Mouse (Mus musculus) lung, adult 2 months (tissue): ENCODE results near the gene Pde4dip. TPM values are rescaled to one million over a fixed set of nuclear protein-coding genes. Genes with fewer than 3 reads are reported as not detected.

Experiments used
- DNase-seq: peaks from one replicate; pipeline ENCODE4 v3.0.0; 2022
- H3K4me1 ChIP-seq: fragments of 200-500 bp; 2 replicates; pipeline ENCODE4 v1.6.1; 2011; ENCODE audit warnings: low read length; ENCODE audit not compliant: control insufficient read depth, insufficient read depth
- H3K4me3 ChIP-seq: fragments of 200-500 bp; replicated peaks from 2 replicates; pipeline ENCODE3; 2011; ENCODE audit warnings: low read depth, mild to moderate bottlenecking, control low read depth, low read length; ENCODE audit errors: extremely low read depth
- CTCF ChIP-seq: fragments of 200-500 bp; IDR thresholded peaks from 2 replicates; pipeline ENCODE4 v1.5.1; 2011; ENCODE audit warnings: mild to moderate bottlenecking, low read length, control low read depth; ENCODE audit not compliant: insufficient read depth
- POLR2A ChIP-seq: fragments of 200-500 bp; IDR thresholded peaks from 2 replicates; pipeline ENCODE4 v1.6.1; 2011; ENCODE audit warnings: low read depth, mild to moderate bottlenecking, control low read depth, low read length, borderline replicate concordance; ENCODE audit errors: extremely low read depth
- WGBS: fragments of 180-500 bp; shearing (Covaris S2); methylation state at CpG from one replicate; pipeline ENCODE4 v1.1.7; 2018; 5-methylcytosine and 5-hydroxymethylcytosine counted together
- polyA plus RNA-seq: library from polyadenylated mRNA; depleted of rRNA; stranded (reverse); fragments of >200 nt; gene quantifications from 2 replicates; pipeline ENCODE4 v1.2.3, GENCODE M21; 2012; rRNA removed

Pde4dip gene
- polyA plus RNA-seq, 1 experiment: 68.2 TPM

GRCm38 (mm10) chr3:97651604-97652003 is 236.9 kb downstream of the Pde4dip start:
- TF ChIP-seq CTCF: no peak
- DNase-seq: no peak
- WGBS: 84% methylated on average over 10 of the region's 10 CpGs
- H3K4me3 ChIP-seq: no peak overlapping the region
- no peaks in the 10 kb centered on the region for H3K4me1 ChIP-seq

GRCm38 (mm10) chr3:97649469-97649868 is 239.0 kb downstream of the Pde4dip start:
- 57% methylated on average over 6 of the region's 6 CpGs for WGBS
- TF ChIP-seq POLR2A: no peak
- no peak for TF ChIP-seq CTCF
- Histone ChIP-seq H3K4me3 (no peak overlapping the region), H3K4me1 (no peaks in the 10 kb centered on the region)
- DNase-seq: no peak

GRCm38 (mm10) chr3:97649022-97649421 is 239.5 kb downstream of the Pde4dip start:
- WGBS: 65% methylated on average over 3 of the region's 3 CpGs

GRCm38 (mm10) chr3:97648518-97648917 is 240.0 kb downstream of the Pde4dip start:
- Histone ChIP-seq H3K4me3 (no peak overlapping the region), H3K4me1 (no peaks in the 10 kb centered on the region)
- TF ChIP-seq POLR2A (no peak), CTCF (no peak)
- no peak for DNase-seq
- 46% methylated on average over 1 of the region's 1 CpGs for WGBS

More at GRCm38 (mm10) chr3:97649022-97649421, 239.5 kb downstream of the Pde4dip start:
- no peak overlapping the region for H3K4me3 ChIP-seq
- DNase-seq: no peak
- H3K4me1 ChIP-seq: no peaks in the 10 kb centered on the region
- TF ChIP-seq CTCF (no peak), POLR2A (no peak)

GRCm38 (mm10) chr3:97642001-97642400 is 246.5 kb downstream of the Pde4dip start:
- TF ChIP-seq POLR2A (no peak), CTCF (no peak)
- 75% methylated on average over 9 of the region's 9 CpGs for WGBS
- no peaks in the 10 kb centered on the region for H3K4me1 ChIP-seq
- H3K4me3 ChIP-seq: no peak overlapping the region
- DNase-seq: no peak

GRCm38 (mm10) chr3:97641396-97641795 is 247.1 kb downstream of the Pde4dip start:
- Histone ChIP-seq H3K4me1 (no peaks in the 10 kb centered on the region), H3K4me3 (no peak overlapping the region)
- 88% methylated on average over 4 of the region's 4 CpGs for WGBS
- no peak for DNase-seq
- TF ChIP-seq CTCF: no peak
- no peak for TF ChIP-seq POLR2A

Other genes with a start within 250 kb of the Pde4dip start
- 5.4 and 8.3 TPM in 2 replicates for gene Prkab2, start 230.5 kb downstream of the Pde4dip start, polyA plus RNA-seq
- not detected in 2 replicates for gene Gm17651, start 214.0 kb downstream of the Pde4dip start, polyA plus RNA-seq
- 25.9 TPM in 2 replicates for gene Sec22b, start 12.5 kb upstream of the Pde4dip start, polyA plus RNA-seq
- gene Notch2, start 124.8 kb upstream of the Pde4dip start, polyA plus RNA-seq: 43.0 and 48.7 TPM in 2 replicates